In the genomic region with DNA sequence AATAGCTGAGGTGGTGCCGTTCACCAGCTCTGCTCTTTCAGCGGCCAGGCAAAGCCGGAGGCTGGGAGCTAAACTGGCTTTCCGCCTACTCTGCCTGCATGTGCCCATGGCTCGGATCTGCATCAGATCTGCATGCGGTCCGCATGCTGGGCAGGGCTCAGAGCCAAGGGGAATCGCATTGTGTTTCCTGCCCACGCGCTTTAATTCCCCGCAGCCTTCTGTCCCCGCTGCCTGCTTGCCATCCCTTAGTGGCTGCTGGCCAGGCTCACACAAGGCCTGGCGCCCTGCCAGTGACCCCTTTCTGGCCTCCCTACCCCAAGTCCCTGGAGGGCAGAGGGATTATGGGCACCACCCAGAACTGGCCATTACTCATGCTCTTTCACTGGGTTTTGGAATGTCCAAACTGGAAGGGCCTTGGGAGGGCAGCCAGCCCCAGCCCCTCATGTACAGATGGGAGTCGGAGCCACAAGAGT, we compare ENCODE assay signal across 9 mouse cellular contexts. TPM values are rescaled to one million over a fixed set of nuclear protein-coding genes. Genes with fewer than 3 reads are reported as not detected.
DNase-seq lines count a peak whose midpoint lies in the region; ATAC-seq lines count a peak whose summit lies in the region.
"Had no signal": no experiment of that assay in that cellular context is flagged by ENCODE, and none has a peak within 500 bp of the region (broad histone marks: within the 10 kb centered on the region; RNA-seq: fewer than 3 reads in every experiment).

No protein-coding gene starts in this region.

- H3K9ac ChIP-seq in forebrain, embryonic 13.5 days = 0 out of 2 replicates have a peak overlapping the region, but pooled peaks have one; percentile 26
- no peak overlapping the region for H3K9ac ChIP-seq in forebrain, embryonic 11.5 days (ENCODE audit: low read length)

- H3K9me3 ChIP-seq in forebrain, embryonic 13.5 days (replicated peaks) = no peaks in the 10 kb centered on the region
- H3K9me3 ChIP-seq in forebrain, embryonic 11.5 days (ENCODE audit: control insufficient read depth, low read length) = no peaks in the 10 kb centered on the region

- DNase-seq in forebrain, embryonic 11.5 days (ENCODE audit: low spot score) = no peak
- DNase-seq in cerebellum, adult 8-10 months = peak; percentile 99
- DNase-seq in gastrocnemius, postnatal 36 days = peak; percentile 40 to 62
- DNase-seq in kidney, adult 8-10 months = peak; percentile 49
- DNase-seq in left cerebral cortex, postnatal 25 days (ENCODE audit: low spot score in 2 of 2) = peak; percentile 80 to 94
- DNase-seq in right cerebral cortex, adult 18-20 months = peak; percentile 90

- peaks cover 40% of the 10 kb centered on the region for H3K4me1 ChIP-seq in forebrain, embryonic 13.5 days
- H3K4me1 ChIP-seq in forebrain, embryonic 11.5 days (replicated peaks; ENCODE audit: control insufficient read depth, insufficient read depth, low read length) = 0 out of 2 replicates have a peak, but pooled peaks cover 3% of the 10 kb centered on the region

- H3K27ac ChIP-seq in forebrain, embryonic 13.5 days = peak overlapping the region; percentile 45
- no peak overlapping the region for H3K27ac ChIP-seq in forebrain, embryonic 11.5 days (ENCODE audit: low read depth, low read length)

- 0 out of 2 replicates have a peak overlapping the region, but pooled peaks have one; percentile 15 for H3K4me2 ChIP-seq in forebrain, embryonic 13.5 days
- no peak overlapping the region for H3K4me2 ChIP-seq in forebrain, embryonic 11.5 days (ENCODE audit: low read depth, low read length, severe bottlenecking)

- intact Hi-C loops in gastrocnemius, postnatal 36 days (cut with DNase I) = no loop called here
- intact Hi-C loops in left cerebral cortex, postnatal 25 days (cut with DNase I) = no loop called here

- H3K36me3 ChIP-seq in forebrain, embryonic 13.5 days (ENCODE audit: poor library complexity, severe bottlenecking) = peaks cover 62% of the 10 kb centered on the region
- H3K36me3 ChIP-seq in forebrain, embryonic 11.5 days (ENCODE audit: control insufficient read depth, insufficient read depth, low read length) = peaks cover 12% of the 10 kb centered on the region

- peak; percentile 79 for ATAC-seq in forebrain, embryonic 13.5 days
- no peak for ATAC-seq in forebrain, embryonic 11.5 days (replicated peaks; ENCODE audit: low FRiP score)
- no peak for ATAC-seq in erythroblast, adult 5-6 weeks (replicated peaks; ENCODE audit: low FRiP score, poor library complexity, severe bottlenecking)

- WGBS in forebrain, embryonic 13.5 days = 36% methylated on average over 14 of the region's 14 CpGs
- WGBS in forebrain, embryonic 11.5 days = 80% methylated on average over 14 of the region's 14 CpGs

- H3K4me3 ChIP-seq in forebrain, embryonic 13.5 days = no peak overlapping the region
- no peak overlapping the region for H3K4me3 ChIP-seq in forebrain, embryonic 11.5 days (ENCODE audit: low read depth, low read length)

- H3K27me3 ChIP-seq in forebrain, embryonic 13.5 days = no peaks in the 10 kb centered on the region
- H3K27me3 ChIP-seq in forebrain, embryonic 11.5 days (ENCODE audit: control insufficient read depth, insufficient read depth, low read length) = no peaks in the 10 kb centered on the region

RNA-seq across cellular contexts. Expression of a gene that starts 39.7 kb away (rescaled TPM):
- 546 and 569 TPM in 2 replicates for polyA plus RNA-seq in forebrain, embryonic 13.5 days (2015; fragmentation: Nextera tagmentation; extraction: Ambion mirVana)
- polyA plus RNA-seq in forebrain, embryonic 11.5 days (2014; fragmentation: Nextera tagmentation; extraction: Ambion mirVana) = 349 and 396 TPM in 2 replicates
- 10 to 100 TPM; 71.1 to 87.4 TPM for total RNA-seq in gastrocnemius, postnatal 36 days (2021)
- 10 to 100 TPM; 91.8 to 96.6 TPM for total RNA-seq in left cerebral cortex, postnatal 25 days (2021)
- total RNA-seq in erythroblast, adult 5-6 weeks (2015; ENCODE audit: low replicate concordance) = 6.5 and 8.6 TPM in 2 replicates
- total RNA-seq in erythroblast, adult 5-6 weeks (2017; ENCODE audit: low replicate concordance) = 8.2 and 20.5 TPM in 2 replicates

RNA-seq across cellular contexts. Expression of a gene that starts 41.0 kb away (rescaled TPM):
- 35.6 and 39.2 TPM in 2 replicates for polyA plus RNA-seq in forebrain, embryonic 13.5 days (2015; fragmentation: Nextera tagmentation; extraction: Ambion mirVana)
- 55.9 and 60.1 TPM in 2 replicates for polyA plus RNA-seq in forebrain, embryonic 11.5 days (2014; fragmentation: Nextera tagmentation; extraction: Ambion mirVana)
- total RNA-seq in gastrocnemius, postnatal 36 days (2021) = 10 to 100 TPM; 35.6 to 42.3 TPM
- total RNA-seq in left cerebral cortex, postnatal 25 days (2021) = 10 to 100 TPM; 16.4 to 16.8 TPM
- 42.6 and 43.6 TPM in 2 replicates for total RNA-seq in erythroblast, adult 5-6 weeks (2015; ENCODE audit: low replicate concordance)
- total RNA-seq in erythroblast, adult 5-6 weeks (2017; ENCODE audit: low replicate concordance) = 16.3 and 20.9 TPM in 2 replicates

RNA-seq across cellular contexts. Expression of a gene that starts 53.1 kb away (rescaled TPM):
- polyA plus RNA-seq in forebrain, embryonic 13.5 days (2015; fragmentation: Nextera tagmentation; extraction: Ambion mirVana) = not detected in 2 replicates
- polyA plus RNA-seq in forebrain, embryonic 11.5 days (2014; fragmentation: Nextera tagmentation; extraction: Ambion mirVana) = not detected in 2 replicates
- total RNA-seq in gastrocnemius, postnatal 36 days (2021) = not detected
- under 1 TPM; 0.53 to 0.55 TPM for total RNA-seq in left cerebral cortex, postnatal 25 days (2021)
- total RNA-seq in erythroblast, adult 5-6 weeks (2015; ENCODE audit: low replicate concordance) = not detected in 2 replicates
- total RNA-seq in erythroblast, adult 5-6 weeks (2017; ENCODE audit: low replicate concordance) = not detected in 2 replicates
- polyA plus RNA-seq: embryonic facial prominence, embryonic 11.5 days had no signal

RNA-seq across cellular contexts. Expression of a gene that starts 53.8 kb away (rescaled TPM):
- polyA plus RNA-seq in forebrain, embryonic 13.5 days (2015; fragmentation: Nextera tagmentation; extraction: Ambion mirVana) = 50.3 and 59.3 TPM in 2 replicates
- 56.8 and 62.6 TPM in 2 replicates for polyA plus RNA-seq in forebrain, embryonic 11.5 days (2014; fragmentation: Nextera tagmentation; extraction: Ambion mirVana)
- total RNA-seq in gastrocnemius, postnatal 36 days (2021) = 10 to 100 TPM; 22.1 to 22.6 TPM
- 10 to 100 TPM; 37.7 to 37.9 TPM for total RNA-seq in left cerebral cortex, postnatal 25 days (2021)
- 1.5 and 6.1 TPM in 2 replicates for total RNA-seq in erythroblast, adult 5-6 weeks (2015; ENCODE audit: low replicate concordance)
- 7.6 and 10.7 TPM in 2 replicates for total RNA-seq in erythroblast, adult 5-6 weeks (2017; ENCODE audit: low replicate concordance)
